Mouse (Mus musculus) erythroblast, embryonic 14.5 days (primary cell): ENCODE results near the gene Lypd5.

ENCODE experiments used
- GATA1 ChIP-seq: IDR thresholded peaks from 2 replicates; pipeline ENCODE4 v1.6.1; 2012; ENCODE audit warnings: low read length, inconsistent platforms, mixed read lengths
- TAL1 ChIP-seq: IDR thresholded peaks from 3 replicates; pipeline ENCODE4 v1.6.1; 2012; ENCODE audit warnings: low read length, inconsistent platforms, mixed read lengths

- TF ChIP-seq GATA1 (no peak), TAL1 (no peak)
Measured at GRCm38 (mm10) chr7:24364827-24365226, 15.8 kb downstream of the Lypd5 start.
